Mouse (Mus musculus) liver, embryonic 14.5 days (tissue): Measurements from ENCODE around the gene Mesp2. TPM values are rescaled to one million over a fixed set of nuclear protein-coding genes. Genes with fewer than 3 reads are reported as not detected.

Experiments used
- ATAC-seq: fragments of 200-750 bp; cut with Nextera tagmentation; 2 replicates; pipeline ENCODE4 v1.8.0; 2017; ENCODE audit warnings: moderate number of reproducible peaks, mild to moderate bottlenecking, moderate library complexity; ENCODE audit not compliant: insufficient read depth
- DNase-seq, 3 experiments: peaks; one replicate each; pipeline ENCODE4 v3.0.0-alpha.2; 2012 to 2013; ENCODE audit warnings: low read depth in 3 of 3, low spot score in 3 of 3
- H3K27ac ChIP-seq: fragments of 300-500 bp; sonication (generic); 2 replicates; pipeline ENCODE4 v1.5.1; 2014; ENCODE audit warnings: moderate library complexity, mild to moderate bottlenecking, control low read depth, inconsistent platforms
- H3K27me3 ChIP-seq: fragments of 300-500 bp; sonication (generic); 2 replicates; pipeline ENCODE4 v1.6.1; 2014; ENCODE audit warnings: mild to moderate bottlenecking, low read length, moderate library complexity; ENCODE audit not compliant: control insufficient read depth, insufficient read depth
- H3K36me3 ChIP-seq: fragments of 300-500 bp; sonication (generic); replicated peaks from 2 replicates; pipeline ENCODE4 v1.6.1; 2014; ENCODE audit warnings: low read depth; ENCODE audit not compliant: control insufficient read depth, insufficient read depth
- H3K4me1 ChIP-seq, 2 experiments: fragments of 200-500 bp in 1 of 2; fragments of 300-500 bp in 1 of 2; sonication (generic) in 1 of 2; replicated peaks; 2 replicates each; pipeline ENCODE4 v1.6.1; 2012 to 2014; ENCODE audit warnings: antibody characterized with exemption in 1 of 2, inconsistent platforms in 1 of 2, low read length in 1 of 2; ENCODE audit not compliant: control insufficient read depth in 2 of 2, insufficient read depth in 2 of 2
- H3K4me2 ChIP-seq: fragments of 300-500 bp; sonication (generic); 2 replicates; pipeline ENCODE4 v1.6.1; 2014; ENCODE audit warnings: low read depth, mild to moderate bottlenecking, control low read depth, moderate library complexity
- H3K4me3 ChIP-seq, 2 experiments: fragments of 200-500 bp in 1 of 2; fragments of 300-500 bp in 1 of 2; sonication (generic) in 1 of 2; 2 replicates each; pipeline ENCODE4 v1.5.1; 2012 to 2014; ENCODE audit warnings: low read depth in 2 of 2, low read length in 2 of 2, mild to moderate bottlenecking in 2 of 2, control low read depth in 1 of 2, inconsistent platforms in 1 of 2, moderate library complexity in 1 of 2; ENCODE audit not compliant: insufficient read depth in 1 of 2
- H3K9ac ChIP-seq: fragments of 300-500 bp; sonication (generic); replicated peaks from 2 replicates; pipeline ENCODE4 v1.6.1; 2014; ENCODE audit warnings: mild to moderate bottlenecking, control low read depth, moderate library complexity
- H3K9me3 ChIP-seq: fragments of 300-500 bp; sonication (generic); 2 replicates; pipeline ENCODE4 v1.6.1; 2016; ENCODE audit warnings: low read length, mixed read lengths; ENCODE audit not compliant: control insufficient read depth
- CTCF ChIP-seq: IDR thresholded peaks from 2 replicates; pipeline ENCODE4 v1.5.1; 2016; ENCODE audit warnings: antibody characterized with exemption, low read depth, control low read depth
- EP300 ChIP-seq: IDR thresholded peaks from 2 replicates; pipeline ENCODE4 v1.6.1; 2016; ENCODE audit warnings: antibody characterized with exemption, low read depth
- WGBS: fragments of 180-500 bp; shearing (Covaris S2); extraction: QIAGEN DNeasy Blood & Tissue Kit; methylation state at CpG from one replicate; pipeline ENCODE4 v1.1.7; 2014; ENCODE audit not compliant: insufficient replicate concordance; 5-methylcytosine and 5-hydroxymethylcytosine counted together
- polyA plus RNA-seq, 2 experiments: library from polyadenylated mRNA; depleted of rRNA in 1 of 2; stranded (reverse) in 1 of 2; unstranded in 1 of 2; fragments of >200 nt; fragmentation: Nextera tagmentation in 1 of 2; extraction: Ambion mirVana in 1 of 2; gene quantifications; 2 replicates each; pipeline versions ENCODE4 v1.2.1 to v1.2.3; 2012 to 2014

Gene Mesp2
- polyA plus RNA-seq, 2 experiments: 0.04 to 0.06 TPM

DNA sequence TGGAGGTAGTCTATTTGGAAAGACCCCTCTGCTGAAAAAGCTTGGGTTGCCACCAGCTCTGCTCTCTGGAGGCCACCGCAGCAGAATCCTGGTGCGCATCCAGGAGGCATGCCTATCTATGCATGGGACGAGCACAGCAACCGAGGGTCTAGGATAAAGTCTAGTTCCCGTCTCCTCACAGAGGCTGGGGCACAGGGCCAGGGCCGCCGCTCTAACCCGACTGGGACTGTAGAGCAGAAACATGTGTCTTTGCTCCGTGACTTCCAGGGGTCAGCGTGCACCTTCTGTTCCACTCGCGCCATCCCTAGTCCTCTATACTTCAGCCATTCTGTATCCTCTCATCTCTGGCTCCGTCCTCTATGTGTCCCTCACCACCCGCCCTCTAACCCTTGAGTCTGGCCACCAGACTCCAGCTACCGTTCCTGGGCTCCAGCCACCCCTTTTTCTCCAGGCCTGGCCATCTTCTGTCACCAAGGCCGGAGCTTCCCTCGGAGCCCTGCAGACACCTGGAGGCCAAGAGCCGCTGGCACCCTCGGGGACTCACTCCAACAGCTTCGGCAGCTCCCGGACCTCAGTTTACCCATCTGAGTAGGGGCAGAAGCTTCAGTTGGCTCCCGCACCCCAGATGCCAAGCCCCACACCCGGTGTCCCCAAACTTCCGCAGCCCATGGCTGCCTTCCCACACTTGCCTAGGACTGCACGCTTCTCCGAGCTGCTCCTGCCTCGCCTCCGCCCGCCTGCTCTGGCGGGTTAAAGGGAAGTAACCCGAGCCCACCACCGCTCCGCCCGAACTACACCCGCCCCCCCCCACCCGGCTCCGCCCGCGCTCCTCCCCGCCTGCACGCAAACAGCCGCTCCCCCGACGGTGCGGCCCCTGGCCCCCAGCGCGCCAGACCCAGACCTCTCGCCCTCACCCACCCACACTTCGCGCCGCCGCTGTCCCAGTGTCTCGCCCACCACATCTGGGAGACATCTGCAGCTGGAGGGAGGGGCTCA is 37.2 kb downstream of the Mesp2 start:
- no peak overlapping the region for H3K9ac ChIP-seq
- H3K9me3 ChIP-seq: no peaks in the 10 kb centered on the region
- ATAC-seq (peak; percentile 23; the same call in 1 of the 2 replicates), DNase-seq (no peak)
- TF ChIP-seq EP300 (no peak), CTCF (no peak)
- peak overlapping the region; percentile 51 for H3K4me2 ChIP-seq
- H3K4me1 ChIP-seq: peaks cover 0 to 2% of the 10 kb centered on the region in 2 experiments; a peak in 2 of 4 replicates
- H3K4me3 ChIP-seq: peak overlapping the region; percentile 27 to 42
- H3K27ac ChIP-seq: no peak overlapping the region
- no peaks in the 10 kb centered on the region for H3K36me3 ChIP-seq
- 10% methylated on average over 52 of the region's 53 CpGs for WGBS
- peaks cover 9% of the 10 kb centered on the region; the same call in 1 of the 2 replicates for H3K27me3 ChIP-seq

GRCm38 (mm10) chr7:79856305-79856704 is 45.8 kb downstream of the Mesp2 start:
- H3K36me3 ChIP-seq: no peaks in the 10 kb centered on the region
- DNase-seq: no peak
- H3K4me1 ChIP-seq: peaks cover 0 to 7% of the 10 kb centered on the region in 2 experiments; a peak in 1 of 4 replicates
- no peak overlapping the region for H3K27ac ChIP-seq
- no peak overlapping the region for H3K4me2 ChIP-seq
- H3K27me3 ChIP-seq: no peaks in the 10 kb centered on the region
- TF ChIP-seq CTCF (no peak), EP300 (no peak)
- ATAC-seq: no peak
- 54% methylated on average over 4 of the region's 4 CpGs for WGBS
- no peak overlapping the region for H3K9ac ChIP-seq
- no peaks in the 10 kb centered on the region for H3K9me3 ChIP-seq
- H3K4me3 ChIP-seq: no peak overlapping the region

GRCm38 (mm10) chr7:79858202-79858934 is 47.8 kb downstream of the Mesp2 start:
- Histone ChIP-seq H3K4me1 (peaks cover 0 to 7% of the 10 kb centered on the region in 2 experiments; a peak in 1 of 4 replicates), H3K4me2 (no peak overlapping the region), H3K9me3 (no peaks in the 10 kb centered on the region), H3K27ac (no peak overlapping the region), H3K36me3 (no peaks in the 10 kb centered on the region), H3K9ac (no peak overlapping the region), H3K27me3 (no peaks in the 10 kb centered on the region), H3K4me3 (no peak overlapping the region)
- no peak for ATAC-seq
- TF ChIP-seq CTCF (no peak), EP300 (no peak)
- 20% methylated on average over 11 of the region's 11 CpGs for WGBS
- no peak for DNase-seq

GRCm38 (mm10) chr7:79858956-79859630 is 48.6 kb downstream of the Mesp2 start:
- Histone ChIP-seq H3K9ac (no peak overlapping the region), H3K27me3 (no peaks in the 10 kb centered on the region), H3K4me1 (peaks cover 0 to 7% of the 10 kb centered on the region in 2 experiments; a peak in 1 of 4 replicates), H3K4me2 (no peak overlapping the region), H3K27ac (no peak overlapping the region), H3K36me3 (no peaks in the 10 kb centered on the region), H3K4me3 (no peak overlapping the region), H3K9me3 (no peaks in the 10 kb centered on the region)
- DNase-seq: no peak
- WGBS: 37% methylated on average over 9 of the region's 9 CpGs
- TF ChIP-seq CTCF (no peak), EP300 (no peak)
- no peak for ATAC-seq
